8 mouse cellular contexts compared by ENCODE assay signal in genomic region chr8:84207811-84208210, GRCm38 (mm10). TPM values are rescaled to one million over a fixed set of nuclear protein-coding genes. Genes with fewer than 3 reads are reported as not detected.
DNase-seq lines count a peak whose midpoint lies in the region; ATAC-seq and TF ChIP-seq lines count a peak whose summit lies in the region.
"Had no signal": no experiment of that assay in that cellular context is flagged by ENCODE, and none has a peak within 500 bp of the region (broad histone marks: within the 10 kb centered on the region; RNA-seq: fewer than 3 reads in every experiment).

No protein-coding gene starts in this region.

- no peak for ATAC-seq in kidney, embryonic 14.5 days (ENCODE audit: low FRiP score, low TSS enrichment)
- ATAC-seq in erythroblast, adult 5-6 weeks (replicated peaks; ENCODE audit: low FRiP score, poor library complexity, severe bottlenecking) = no peak

- no peaks in the 10 kb centered on the region for H3K9me3 ChIP-seq in E14TG2a.4 (ENCODE audit: low read length)
- H3K9me3 ChIP-seq in kidney, embryonic 14.5 days (ENCODE audit: control insufficient read depth, low read length) = no peaks in the 10 kb centered on the region

- DNase-seq in R1 (ENCODE audit: low read depth, low spot score) = peak; percentile 46
- peak; percentile 83 for DNase-seq in heart, adult 8-10 months (ENCODE audit: low spot score)
- peak; percentile 85 for DNase-seq in lung, postnatal 36 days
- DNase-seq in thymus, postnatal 25 days = peak; percentile 71

- TF ChIP-seq CTCF in E14TG2a.4 (conservative IDR thresholded peaks at IDR 0.05; ENCODE audit: low read length) = no peak

- H3K27me3 ChIP-seq in E14TG2a.4 (ENCODE audit: insufficient read depth, low read length) = no peaks in the 10 kb centered on the region
- no peaks in the 10 kb centered on the region for H3K27me3 ChIP-seq in kidney, embryonic 14.5 days (ENCODE audit: control insufficient read depth, insufficient read depth, low read length)

- H3K4me3 ChIP-seq in E14TG2a.4 (replicated peaks; ENCODE audit: low read length) = peak overlapping the region; percentile 45
- no peak overlapping the region for H3K4me3 ChIP-seq in kidney, embryonic 14.5 days (ENCODE audit: low read length)

- H3K36me3 ChIP-seq in E14TG2a.4 (ENCODE audit: insufficient read depth, low read length) = peaks cover 65% of the 10 kb centered on the region
- peaks cover 37% of the 10 kb centered on the region for H3K36me3 ChIP-seq in kidney, embryonic 14.5 days (ENCODE audit: control insufficient read depth, insufficient read depth, low read length)

- 51% methylated on average over 7 of the region's 7 CpGs for WGBS in kidney, embryonic 14.5 days

- peak overlapping the region; percentile 72 for H3K27ac ChIP-seq in kidney, embryonic 14.5 days (ENCODE audit: low read depth, low read length)

- peaks cover 81% of the 10 kb centered on the region for H3K4me1 ChIP-seq in E14TG2a.4 (replicated peaks; ENCODE audit: low read depth, low read length)
- peaks cover 36% of the 10 kb centered on the region for H3K4me1 ChIP-seq in kidney, embryonic 14.5 days (ENCODE audit: control insufficient read depth, insufficient read depth, low read length)

- H3K9ac ChIP-seq in kidney, embryonic 14.5 days (ENCODE audit: low read depth, low read length) = no peak overlapping the region; the same call in 1 of the 2 replicates

- no peak overlapping the region for H3K4me2 ChIP-seq in kidney, embryonic 14.5 days (replicated peaks; ENCODE audit: low read depth, low read length)

RNA-seq across cellular contexts. Expression of gene Nanos3, which starts 22.8 kb away (rescaled TPM):
- total RNA-seq in heart, adult 8-10 months (2022) = 1 to 10 TPM in 3 of 4 experiments, under 1 TPM in 1; 0.98 to 1.7 (median 1.5) TPM
- 4.3 and 5.5 TPM in 2 replicates for polyA plus RNA-seq in kidney, embryonic 14.5 days (2014; fragmentation: Nextera tagmentation; extraction: Ambion mirVana)
- total RNA-seq in erythroblast, adult 5-6 weeks (2015; ENCODE audit: low replicate concordance) = not detected in 2 replicates
- not detected in 2 replicates for total RNA-seq in erythroblast, adult 5-6 weeks (2017; ENCODE audit: low replicate concordance)
- total RNA-seq: gastrocnemius, adult 8-10 months had no signal

RNA-seq across cellular contexts. Expression of gene Zswim4, which starts 29.0 kb away (rescaled TPM):
- total RNA-seq in heart, adult 8-10 months (2022) = 1 to 10 TPM; 6.6 to 8.0 (median 7.2) TPM
- 10.2 and 15.7 TPM in 2 replicates for polyA plus RNA-seq in kidney, embryonic 14.5 days (2014; fragmentation: Nextera tagmentation; extraction: Ambion mirVana)
- total RNA-seq in erythroblast, adult 5-6 weeks (2015; ENCODE audit: low replicate concordance) = 3.1 and 3.5 TPM in 2 replicates
- 6.3 and 7.4 TPM in 2 replicates for total RNA-seq in erythroblast, adult 5-6 weeks (2017; ENCODE audit: low replicate concordance)

RNA-seq across cellular contexts. Expression of gene D8Ertd738e, which starts 41.7 kb away (rescaled TPM):
- total RNA-seq in heart, adult 8-10 months (2022) = 100 to 1,000 TPM; 165 to 232 (median 189) TPM
- polyA plus RNA-seq in kidney, embryonic 14.5 days (2014; fragmentation: Nextera tagmentation; extraction: Ambion mirVana) = 388 TPM in 2 replicates
- 53.7 and 79.2 TPM in 2 replicates for total RNA-seq in erythroblast, adult 5-6 weeks (2015; ENCODE audit: low replicate concordance)
- 25.5 and 34.4 TPM in 2 replicates for total RNA-seq in erythroblast, adult 5-6 weeks (2017; ENCODE audit: low replicate concordance)

RNA-seq across cellular contexts. Expression of gene Mri1, which starts 49.3 kb away (rescaled TPM):
- total RNA-seq in heart, adult 8-10 months (2022) = 10 to 100 TPM; 10.5 to 15.0 (median 12.5) TPM
- polyA plus RNA-seq in kidney, embryonic 14.5 days (2014; fragmentation: Nextera tagmentation; extraction: Ambion mirVana) = 73.2 and 80.1 TPM in 2 replicates
- 2.3 and 2.5 TPM in 2 replicates for total RNA-seq in erythroblast, adult 5-6 weeks (2015; ENCODE audit: low replicate concordance)
- total RNA-seq in erythroblast, adult 5-6 weeks (2017; ENCODE audit: low replicate concordance) = 1.8 and 4.7 TPM in 2 replicates

RNA-seq across cellular contexts. Expression of gene 4930432K21Rik, which starts 60.0 kb away (rescaled TPM):
- 1 to 10 TPM in 1 of 4 experiments, under 1 TPM in 3; 0.17 to 1.2 (median 0.31) TPM for total RNA-seq in heart, adult 8-10 months (2022)
- polyA plus RNA-seq in kidney, embryonic 14.5 days (2014; fragmentation: Nextera tagmentation; extraction: Ambion mirVana) = 0.87 and 1.2 TPM in 2 replicates
- not detected in 2 replicates for total RNA-seq in erythroblast, adult 5-6 weeks (2015; ENCODE audit: low replicate concordance)
- 0.43 TPM in 1 of 2 replicates, not detected in the other for total RNA-seq in erythroblast, adult 5-6 weeks (2017; ENCODE audit: low replicate concordance)
